Mouse (Mus musculus): ENCODE measurements around the gene Rasa3. TPM values are rescaled to one million over a fixed set of nuclear protein-coding genes. Genes with fewer than 3 reads are reported as not detected.

Rasa3 gene
- polyA plus RNA-seq, 1 experiment from 2014 or later: 9.9 TPM

DNA sequence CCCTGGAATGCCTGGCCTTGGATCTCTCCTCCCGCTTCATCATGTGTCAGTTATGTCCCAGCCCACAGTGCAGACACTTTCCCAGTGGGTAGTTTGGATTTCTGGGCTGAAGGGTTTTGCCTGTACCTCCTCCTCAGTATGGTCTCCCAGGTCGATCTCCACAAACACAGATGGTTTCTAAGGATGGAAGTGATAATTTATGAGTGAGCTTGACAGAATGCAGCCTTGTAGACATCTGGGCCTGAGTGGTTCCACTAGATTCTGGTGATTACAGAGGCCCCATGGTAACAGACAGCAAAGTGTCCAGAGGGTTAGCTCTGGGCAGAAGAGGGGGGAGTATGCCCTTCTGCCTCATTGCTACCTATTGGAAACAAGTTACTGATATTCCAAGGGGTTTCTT, 119.9 kb downstream of the Rasa3 start:
- WGBS: 66% methylated on average over 2 of the region's 2 CpGs
- no peaks in the 10 kb centered on the region for H3K9me3 ChIP-seq (ENCODE audit: control insufficient read depth)
- ATAC-seq: no peak

DNA sequence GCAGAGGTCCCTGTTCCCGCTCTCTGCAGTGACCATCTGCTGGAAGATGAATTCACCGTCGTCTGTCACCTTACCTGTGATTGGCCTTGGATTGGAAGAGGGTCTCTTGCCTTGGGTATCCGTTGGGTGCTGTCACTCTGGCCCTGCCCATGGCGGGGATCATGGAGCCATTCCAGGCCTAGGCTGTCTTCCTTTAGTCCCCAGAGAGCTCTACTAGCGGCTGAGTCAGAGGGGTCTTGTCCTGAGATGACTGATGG, 125.9 kb downstream of the Rasa3 start:
- Histone ChIP-seq H3K4me3 (ENCODE audit: low read depth, low read length) (no peak overlapping the region), H3K4me1 (replicated peaks; ENCODE audit: control insufficient read depth, insufficient read depth, low read length) (no peaks in the 10 kb centered on the region), H3K27ac (ENCODE audit: low read depth, low read length) (no peak overlapping the region), H3K9ac (ENCODE audit: low read depth, low read length) (no peak overlapping the region), H3K36me3 (ENCODE audit: control insufficient read depth, insufficient read depth) (no peaks in the 10 kb centered on the region), H3K4me2 (replicated peaks; ENCODE audit: low read depth) (no peak overlapping the region), H3K9me3 (ENCODE audit: control insufficient read depth) (no peaks in the 10 kb centered on the region), H3K27me3 (replicated peaks; ENCODE audit: control insufficient read depth, insufficient read depth, low read length) (no peaks in the 10 kb centered on the region)
- TF ChIP-seq CTCF (IDR thresholded peaks at IDR 0.05; ENCODE audit: low read depth): no peak
- no peak for ATAC-seq
- 94% methylated on average over 6 of the region's 6 CpGs for WGBS

More for the DNA sequence above, 119.9 kb downstream of the Rasa3 start:
- TF ChIP-seq CTCF (IDR thresholded peaks at IDR 0.05; ENCODE audit: low read depth): no peak
- H3K9ac ChIP-seq (ENCODE audit: low read depth, low read length): no peak overlapping the region
- H3K27ac ChIP-seq (ENCODE audit: low read depth, low read length): no peak overlapping the region
- H3K4me1 ChIP-seq (replicated peaks; ENCODE audit: control insufficient read depth, insufficient read depth, low read length): no peaks in the 10 kb centered on the region
- H3K36me3 ChIP-seq (ENCODE audit: control insufficient read depth, insufficient read depth): no peaks in the 10 kb centered on the region
- no peaks in the 10 kb centered on the region for H3K27me3 ChIP-seq (replicated peaks; ENCODE audit: control insufficient read depth, insufficient read depth, low read length)
- H3K4me2 ChIP-seq (replicated peaks; ENCODE audit: low read depth): no peak overlapping the region
- H3K4me3 ChIP-seq (ENCODE audit: low read depth, low read length): no peak overlapping the region

DNA sequence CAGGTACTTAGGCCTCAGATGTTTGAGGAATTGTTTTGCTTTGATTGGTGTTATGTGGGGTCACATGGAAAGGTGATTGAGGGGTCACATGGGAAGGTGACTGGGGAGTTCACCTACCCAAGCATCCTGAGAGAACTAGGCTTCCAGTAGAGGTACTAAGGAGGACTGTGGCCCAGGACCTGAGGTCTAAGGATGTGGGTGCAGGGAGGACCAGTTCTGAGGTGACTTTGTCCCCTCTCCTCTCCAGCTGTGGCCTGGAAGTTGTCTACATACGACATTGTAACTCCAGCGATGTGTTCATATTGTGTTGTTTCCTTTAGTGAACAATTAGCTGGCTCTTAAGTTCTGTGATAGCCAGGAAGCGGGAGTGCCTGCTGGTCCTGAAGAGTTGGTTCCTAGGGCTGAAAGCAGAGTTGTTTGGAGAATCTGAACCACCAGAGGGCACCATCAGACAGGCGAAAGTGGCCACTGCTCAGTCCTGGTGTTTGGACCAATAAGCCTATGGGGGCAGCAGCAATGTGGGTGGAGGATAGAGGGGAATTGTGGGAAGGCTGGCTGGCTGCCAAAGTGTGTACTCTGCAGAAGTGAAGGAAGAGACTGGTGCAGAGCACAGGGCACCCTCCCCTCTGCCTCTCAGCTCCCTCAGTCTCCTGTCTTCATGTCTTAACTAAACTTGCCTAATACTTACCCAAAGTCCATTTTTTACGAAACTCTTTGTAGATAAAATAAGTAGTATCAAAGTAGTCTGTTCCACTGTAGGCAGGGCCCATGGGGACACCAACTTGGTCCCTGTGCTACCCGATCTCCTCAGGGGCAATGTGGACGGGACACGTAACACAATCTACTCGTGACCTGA, 126.5 kb downstream of the Rasa3 start:
- peak; percentile 81 for ATAC-seq
- peak; percentile 95 for TF ChIP-seq CTCF (IDR thresholded peaks at IDR 0.05; ENCODE audit: low read depth)

DNA sequence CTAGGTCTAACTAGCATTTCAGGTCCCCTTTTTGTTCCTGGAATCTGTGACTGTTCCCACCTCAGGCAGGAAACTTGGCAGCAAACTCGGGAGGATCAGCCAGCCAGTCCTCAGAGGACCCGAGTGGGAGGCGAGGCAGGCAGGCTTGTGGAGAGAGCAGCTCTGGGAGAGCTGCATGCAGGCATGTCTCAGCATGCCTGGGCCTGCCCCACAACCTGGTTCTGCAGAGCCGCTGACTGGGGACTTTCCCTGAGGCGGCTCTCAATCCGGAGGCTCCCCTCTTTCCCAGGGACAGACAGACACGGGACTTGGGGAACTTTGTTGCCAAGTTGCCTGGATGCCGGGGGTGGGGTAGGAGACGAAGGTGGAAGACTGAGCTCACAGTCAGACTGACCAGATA, 128.6 kb downstream of the Rasa3 start:
- Histone ChIP-seq H3K27ac (ENCODE audit: low read depth, low read length) (no peak overlapping the region), H3K4me2 (replicated peaks; ENCODE audit: low read depth) (no peak overlapping the region), H3K4me3 (ENCODE audit: low read depth, low read length) (no peak overlapping the region), H3K4me1 (replicated peaks; ENCODE audit: control insufficient read depth, insufficient read depth, low read length) (no peaks in the 10 kb centered on the region), H3K9ac (ENCODE audit: low read depth, low read length) (no peak overlapping the region), H3K36me3 (ENCODE audit: control insufficient read depth, insufficient read depth) (no peaks in the 10 kb centered on the region), H3K27me3 (replicated peaks; ENCODE audit: control insufficient read depth, insufficient read depth, low read length) (no peaks in the 10 kb centered on the region), H3K9me3 (ENCODE audit: control insufficient read depth) (no peaks in the 10 kb centered on the region)
- WGBS: 28% methylated on average over 9 of the region's 9 CpGs
- TF ChIP-seq CTCF (IDR thresholded peaks at IDR 0.05; ENCODE audit: low read depth): no peak
- no peak for ATAC-seq

More for the DNA sequence above, 126.5 kb downstream of the Rasa3 start:
- Histone ChIP-seq H3K4me2 (replicated peaks; ENCODE audit: low read depth) (no peak overlapping the region), H3K27me3 (replicated peaks; ENCODE audit: control insufficient read depth, insufficient read depth, low read length) (no peaks in the 10 kb centered on the region), H3K36me3 (ENCODE audit: control insufficient read depth, insufficient read depth) (no peaks in the 10 kb centered on the region), H3K4me3 (ENCODE audit: low read depth, low read length) (no peak overlapping the region), H3K4me1 (replicated peaks; ENCODE audit: control insufficient read depth, insufficient read depth, low read length) (no peaks in the 10 kb centered on the region), H3K27ac (ENCODE audit: low read depth, low read length) (no peak overlapping the region), H3K9me3 (ENCODE audit: control insufficient read depth) (no peaks in the 10 kb centered on the region), H3K9ac (ENCODE audit: low read depth, low read length) (no peak overlapping the region)
- 57% methylated on average over 9 of the region's 9 CpGs for WGBS

DNA sequence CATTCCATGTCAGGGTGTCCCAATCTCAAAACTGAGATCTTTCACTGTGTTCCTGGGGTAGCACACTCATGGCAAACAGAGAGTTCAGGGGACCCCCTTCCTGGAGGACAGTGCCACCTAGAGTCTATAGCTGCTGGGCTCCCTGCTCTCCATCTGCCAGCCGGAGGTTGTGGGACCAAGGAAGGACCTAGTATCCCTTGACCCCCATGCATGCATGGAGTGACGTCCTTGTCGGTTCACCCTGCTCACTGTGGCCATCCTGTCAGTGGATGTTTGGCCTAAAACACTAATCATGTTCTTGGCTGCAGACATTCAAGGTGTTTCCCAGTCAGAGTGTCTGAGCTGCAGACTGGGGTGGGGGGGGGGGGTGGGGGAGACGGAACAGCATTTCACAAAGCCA, 129.2 kb downstream of the Rasa3 start:
- Histone ChIP-seq H3K9me3 (ENCODE audit: control insufficient read depth) (no peaks in the 10 kb centered on the region), H3K4me2 (replicated peaks; ENCODE audit: low read depth) (no peak overlapping the region), H3K9ac (ENCODE audit: low read depth, low read length) (no peak overlapping the region), H3K27ac (ENCODE audit: low read depth, low read length) (no peak overlapping the region), H3K4me1 (replicated peaks; ENCODE audit: control insufficient read depth, insufficient read depth, low read length) (no peaks in the 10 kb centered on the region), H3K4me3 (ENCODE audit: low read depth, low read length) (no peak overlapping the region), H3K27me3 (replicated peaks; ENCODE audit: control insufficient read depth, insufficient read depth, low read length) (no peaks in the 10 kb centered on the region), H3K36me3 (ENCODE audit: control insufficient read depth, insufficient read depth) (no peaks in the 10 kb centered on the region)
- ATAC-seq: no peak
- 36% methylated on average over 4 of the region's 4 CpGs for WGBS
- TF ChIP-seq CTCF (IDR thresholded peaks at IDR 0.05; ENCODE audit: low read depth): peak; percentile 91

DNA sequence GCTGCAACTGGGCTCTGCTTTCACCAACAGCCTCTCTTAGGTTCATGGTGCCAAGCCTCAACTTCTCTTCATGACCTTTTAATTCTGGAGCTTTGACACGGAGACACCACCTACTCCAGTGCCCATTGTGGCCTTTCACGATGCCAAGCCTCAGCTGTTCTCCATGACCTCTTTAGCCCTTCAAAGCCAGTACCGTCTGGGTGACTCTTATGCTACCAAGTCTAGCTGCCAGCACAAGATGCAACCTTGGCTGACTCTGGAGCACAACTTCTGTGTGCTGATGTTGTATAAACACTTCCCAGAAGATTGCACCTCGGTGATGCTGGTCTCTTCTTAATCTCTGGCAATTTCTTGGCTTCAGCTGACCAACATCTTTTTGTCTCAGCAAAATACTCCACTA, 131.0 kb downstream of the Rasa3 start:
- no peak overlapping the region for H3K4me2 ChIP-seq (replicated peaks; ENCODE audit: low read depth)
- WGBS: 79% methylated on average over 4 of the region's 4 CpGs
- H3K4me1 ChIP-seq (replicated peaks; ENCODE audit: control insufficient read depth, insufficient read depth, low read length): no peaks in the 10 kb centered on the region
- no peak overlapping the region for H3K9ac ChIP-seq (ENCODE audit: low read depth, low read length)
- H3K27ac ChIP-seq (ENCODE audit: low read depth, low read length): no peak overlapping the region
- no peak for ATAC-seq
- TF ChIP-seq CTCF (IDR thresholded peaks at IDR 0.05; ENCODE audit: low read depth): no peak
- H3K36me3 ChIP-seq (ENCODE audit: control insufficient read depth, insufficient read depth): no peaks in the 10 kb centered on the region
- no peak overlapping the region for H3K4me3 ChIP-seq (ENCODE audit: low read depth, low read length)
- no peaks in the 10 kb centered on the region for H3K9me3 ChIP-seq (ENCODE audit: control insufficient read depth)
- no peaks in the 10 kb centered on the region for H3K27me3 ChIP-seq (replicated peaks; ENCODE audit: control insufficient read depth, insufficient read depth, low read length)
